Comparison of ENCODE assay signal across 16 mouse cellular contexts in genomic region chr9:45202021-45202798, GRCm38 (mm10). TPM values are rescaled to one million over a fixed set of nuclear protein-coding genes. Genes with fewer than 3 reads are reported as not detected.
DNase-seq lines count a peak whose midpoint lies in the region; ATAC-seq lines count a peak whose summit lies in the region.
"Had no signal": no experiment of that assay in that cellular context is flagged by ENCODE, and none has a peak within 500 bp of the region (broad histone marks: within the 10 kb centered on the region; RNA-seq: fewer than 3 reads in every experiment).

No protein-coding gene starts in this region.

- peak; percentile 21 for ATAC-seq in activated CD4-positive, CD25-positive, alpha-beta regulatory T cell, adult 4 months
- peak; percentile 83 for ATAC-seq in monocyte, adult 5-6 weeks (replicated peaks; ENCODE audit: insufficient number of reproducible peaks, low FRiP score, low TSS enrichment, poor library complexity, severe bottlenecking)
- ATAC-seq: midbrain, embryonic 13.5 days had no signal

- peak; percentile 14 for DNase-seq in CD4-positive helper T cell, adult 2 months (ENCODE audit: low read depth, low spot score)
- peak; percentile 80 for DNase-seq in kidney, adult 9 months
- no peak for DNase-seq in cerebellum, adult 11 months
- no peak for DNase-seq in thymus, postnatal 4 days
- no peak for DNase-seq in cerebellum, adult 9-11 months
- DNase-seq in heart, postnatal 4 days, result no peak
- DNase-seq: cerebellum, adult 11-12 months had no signal

RNA-seq across cellular contexts. Expression of gene Tmprss4, which starts 1.7 kb away (rescaled TPM):
- not detected for polyA plus RNA-seq in activated CD4-positive, CD25-positive, alpha-beta regulatory T cell, adult 4 months (2017; shearing (Covaris generic))
- not detected in 3 replicates for total RNA-seq in monocyte, adult 5-6 weeks (2017)
- not detected for total RNA-seq in heart, postnatal 4 days (2021)
- total RNA-seq: gastrocnemius, postnatal 36 days; layer of hippocampus, adult 18-20 months; left cerebral cortex, adult 2 months had no signal
- polyA plus RNA-seq: heart, embryonic 14.5 days; hindbrain, embryonic 11.5 days; midbrain, embryonic 13.5 days; neural tube, embryonic 11.5 days had no signal

RNA-seq across cellular contexts. Expression of gene BC049352, which starts 20.4 kb away (rescaled TPM):
- polyA plus RNA-seq in activated CD4-positive, CD25-positive, alpha-beta regulatory T cell, adult 4 months (2017; shearing (Covaris generic)), result 1 to 10 TPM; 2.2 to 2.8 TPM
- 1.7 to 7.5 TPM (median 4.2 TPM) in 3 replicates for total RNA-seq in monocyte, adult 5-6 weeks (2017)
- total RNA-seq in heart, postnatal 4 days (2021), result not detected
- polyA plus RNA-seq: heart, embryonic 14.5 days; hindbrain, embryonic 11.5 days; midbrain, embryonic 13.5 days; neural tube, embryonic 11.5 days had no signal

Comparison
In these comparisons a context has a peak if more than half of its experiments do, and no peak if none do; other contexts are left out.
1. DNase-seq: peak in CD4-positive helper T cell, adult 2 months (single experiment) and kidney, adult 9 months (single experiment); none in cerebellum, adult 11 months (single experiment), thymus, postnatal 4 days (single experiment), cerebellum, adult 9-11 months (single experiment) and heart, postnatal 4 days (single experiment).